Mouse (Mus musculus): ENCODE results near the gene Epn2.
A peak's percentile ranks its signal among the peaks of the same experiment; 100 is the strongest.

Gene Epn2

GRCm38 (mm10) chr11:61489085-61489484 lies 90.4 kb downstream of the Epn2 start:
- DNase-seq (ENCODE audit: low spot score) = no peak

- no peak for DNase-seq (ENCODE audit: low spot score)
Observed at GRCm38 (mm10) chr11:61487936-61488335, 91.6 kb downstream of the Epn2 start.

DNA sequence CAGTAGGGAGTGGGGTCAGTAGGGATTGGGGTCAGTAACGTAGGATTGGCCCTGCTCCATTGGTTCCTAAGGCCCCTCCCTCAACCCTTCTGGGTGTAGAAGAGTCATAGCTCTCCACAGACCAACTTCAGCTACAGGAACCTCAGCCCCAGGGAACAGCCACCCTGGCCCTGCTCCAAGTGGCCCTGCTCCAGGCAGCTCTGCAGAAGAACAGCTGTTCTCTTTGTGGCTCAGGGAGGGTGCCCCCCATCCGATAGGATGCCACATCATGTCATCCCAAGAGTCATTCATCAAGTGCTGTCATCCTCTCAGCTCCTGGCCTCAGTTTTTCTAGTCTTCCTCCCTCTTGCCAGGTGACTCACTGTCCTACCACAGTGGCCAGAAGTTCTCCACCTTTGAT lies 92.1 kb downstream of the Epn2 start:
- no peak for DNase-seq (ENCODE audit: low spot score)

DNA sequence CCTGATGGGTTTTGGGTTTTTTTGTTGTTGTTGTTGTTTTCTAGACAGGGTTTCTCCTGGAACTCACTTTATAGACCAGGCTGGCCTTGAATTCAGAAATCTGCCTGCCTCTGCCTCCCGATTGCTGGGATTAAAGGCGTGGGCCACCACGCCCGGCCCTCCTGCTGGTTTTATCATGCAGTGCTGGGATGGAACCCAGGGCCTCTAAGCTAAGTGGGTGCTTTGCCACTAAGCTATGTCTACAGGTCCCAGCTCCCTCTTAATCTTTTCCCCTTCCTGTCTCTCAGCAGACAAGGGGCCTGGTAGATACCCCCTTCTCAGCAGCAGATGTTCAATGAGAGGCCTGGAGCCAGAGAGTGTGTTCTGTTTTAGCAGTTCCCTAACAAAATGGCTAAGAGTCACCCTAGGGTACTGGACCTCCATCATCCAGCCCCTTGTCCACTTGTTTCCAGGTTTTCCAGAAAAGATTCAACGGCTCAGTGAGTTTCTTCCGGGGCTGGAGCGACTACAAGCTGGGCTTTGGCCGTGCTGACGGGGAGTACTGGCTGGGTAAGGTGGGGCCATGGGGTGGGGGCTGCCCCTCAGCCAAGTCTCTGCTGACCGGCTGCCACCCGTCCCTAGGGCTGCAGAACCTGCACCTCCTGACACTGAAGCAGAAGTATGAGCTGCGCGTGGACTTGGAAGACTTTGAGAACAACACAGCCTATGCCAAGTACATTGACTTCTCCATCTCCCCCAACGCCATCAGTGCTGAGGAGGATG lies 92.8 kb downstream of the Epn2 start:
- no peak for DNase-seq (ENCODE audit: low spot score)

- DNase-seq (ENCODE audit: low spot score) = no peak
Observed at GRCm38 (mm10) chr11:61485541-61486457, 93.7 kb downstream of the Epn2 start.

DNA sequence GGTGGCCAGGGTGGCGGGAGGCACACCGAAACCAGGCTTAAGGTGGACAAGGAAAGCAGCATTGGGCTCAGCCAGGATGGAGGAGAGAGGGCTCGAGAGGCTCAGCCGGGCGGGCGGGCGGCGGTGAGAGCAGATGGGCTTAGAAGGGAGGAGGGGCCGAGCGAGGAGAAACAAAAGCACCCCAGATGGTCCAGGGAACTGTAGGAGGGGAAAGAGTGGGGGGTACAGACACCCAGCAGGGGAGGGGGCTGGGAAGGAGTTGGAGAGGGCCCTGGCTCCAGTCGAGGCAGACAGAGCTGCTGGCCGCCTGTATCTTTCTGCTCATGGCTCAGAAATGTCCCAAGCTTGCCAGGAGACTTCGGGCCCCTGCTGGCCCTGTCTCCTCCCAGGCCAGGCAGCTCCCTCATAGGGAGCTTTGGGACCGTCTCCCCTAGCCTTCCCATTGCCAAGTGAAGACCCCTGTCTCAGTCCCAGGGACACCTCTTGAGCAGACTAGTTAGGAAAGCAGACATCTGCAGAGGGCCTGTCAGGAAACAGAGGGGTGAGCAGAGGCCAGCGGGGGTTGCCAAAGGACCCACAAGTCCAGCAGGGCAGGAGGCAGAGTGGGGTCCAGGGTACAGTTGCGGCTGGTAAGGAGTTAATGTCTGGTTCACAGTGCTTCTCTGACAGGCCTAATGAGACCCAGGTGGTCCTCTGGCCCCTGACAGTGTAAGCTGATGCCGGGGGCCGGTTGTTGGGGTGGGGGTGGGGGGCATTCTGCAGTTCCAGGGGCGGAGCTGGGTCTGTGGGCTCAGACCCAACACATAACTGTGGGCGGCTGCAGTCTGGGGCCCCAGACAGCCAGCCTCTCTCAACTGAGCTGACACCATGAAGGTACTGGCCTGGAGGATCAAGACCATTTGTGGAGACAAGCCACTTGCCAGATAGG lies 94.6 kb downstream of the Epn2 start, which contains the start of gene Mfap4:
Gene Mfap4, plus strand, starts transcription at position 819 of the 928 bp plus-strand sequence.
- peak; percentile 90 for DNase-seq (ENCODE audit: low spot score)

- DNase-seq (ENCODE audit: low spot score) = no peak
Observed at GRCm38 (mm10) chr11:61484256-61484612, 95.3 kb downstream of the Epn2 start.

DNA sequence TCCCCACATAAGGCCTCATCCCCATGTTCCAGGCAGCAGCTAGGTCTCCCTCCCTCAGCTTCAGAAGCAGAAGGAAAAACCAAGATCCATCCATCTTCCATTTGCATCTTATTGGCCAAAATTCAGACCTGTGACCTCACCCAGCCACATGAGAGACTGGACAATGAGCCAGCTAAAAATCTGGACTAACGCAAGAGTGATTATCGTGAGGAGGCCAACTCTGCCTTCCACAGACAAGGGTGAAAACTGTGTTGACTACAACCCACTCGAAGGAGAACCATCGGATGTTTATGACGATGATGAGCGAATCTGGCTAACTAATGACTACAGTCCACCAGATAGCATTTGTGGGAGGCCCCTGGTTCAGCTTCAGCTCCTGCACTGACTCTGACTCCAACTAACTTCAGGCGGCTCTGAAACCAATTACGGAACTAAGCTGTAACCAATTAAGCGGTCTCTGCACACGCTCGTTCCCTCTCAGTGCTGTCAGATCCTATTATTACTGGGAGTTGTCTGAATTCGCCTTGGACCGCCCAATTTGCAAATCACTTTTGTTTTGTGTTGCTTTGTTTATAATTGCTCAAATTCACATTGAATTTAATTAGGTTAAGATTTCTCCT lies 96.2 kb downstream of the Epn2 start:
- DNase-seq (ENCODE audit: low spot score) = peak; percentile 68

- DNase-seq (ENCODE audit: low spot score) = no peak
Observed at GRCm38 (mm10) chr11:61481239-61482090, 98.0 kb downstream of the Epn2 start.

GRCm38 (mm10) chr11:61478788-61479187 lies 100.7 kb downstream of the Epn2 start:
- no peak for DNase-seq (ENCODE audit: low spot score)

- no peak for DNase-seq (ENCODE audit: low spot score)
Observed at GRCm38 (mm10) chr11:61477566-61478508, 101.7 kb downstream of the Epn2 start.

DNA sequence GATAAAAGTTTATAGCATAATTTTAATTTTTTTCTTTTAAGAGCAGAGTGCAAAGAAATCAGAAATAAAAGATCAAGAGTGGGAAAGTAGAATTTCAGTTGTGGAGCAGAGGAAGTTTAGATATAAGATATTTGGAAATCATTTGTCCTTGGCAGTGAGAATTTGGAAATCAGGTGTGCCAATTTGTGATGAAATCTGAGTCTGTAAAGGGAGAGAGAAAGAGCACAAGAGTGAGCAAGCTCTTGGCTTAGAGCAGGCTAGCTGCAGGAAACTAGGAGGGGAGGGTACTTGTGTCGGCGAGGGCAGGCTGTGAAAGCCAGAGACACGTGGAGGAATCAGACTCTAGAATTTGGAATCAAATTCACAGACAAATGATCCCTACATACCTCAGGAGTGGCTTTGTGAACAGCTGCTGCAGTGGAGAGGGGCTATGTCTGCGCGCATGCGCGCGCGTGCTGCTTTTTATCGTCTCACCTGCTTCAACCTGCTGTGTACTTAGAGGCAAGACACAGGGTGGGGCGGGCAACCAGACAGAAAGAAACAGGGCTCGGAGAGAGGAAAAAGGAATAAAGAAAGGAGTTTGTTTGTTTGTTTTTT lies 102.6 kb downstream of the Epn2 start:
- DNase-seq (ENCODE audit: low spot score) = no peak

- DNase-seq (ENCODE audit: low spot score) = no peak
Observed at GRCm38 (mm10) chr11:61473630-61474029, 105.9 kb downstream of the Epn2 start.

GRCm38 (mm10) chr11:61470880-61471279 lies 108.6 kb downstream of the Epn2 start:
- no peak for DNase-seq (ENCODE audit: low spot score)

DNA sequence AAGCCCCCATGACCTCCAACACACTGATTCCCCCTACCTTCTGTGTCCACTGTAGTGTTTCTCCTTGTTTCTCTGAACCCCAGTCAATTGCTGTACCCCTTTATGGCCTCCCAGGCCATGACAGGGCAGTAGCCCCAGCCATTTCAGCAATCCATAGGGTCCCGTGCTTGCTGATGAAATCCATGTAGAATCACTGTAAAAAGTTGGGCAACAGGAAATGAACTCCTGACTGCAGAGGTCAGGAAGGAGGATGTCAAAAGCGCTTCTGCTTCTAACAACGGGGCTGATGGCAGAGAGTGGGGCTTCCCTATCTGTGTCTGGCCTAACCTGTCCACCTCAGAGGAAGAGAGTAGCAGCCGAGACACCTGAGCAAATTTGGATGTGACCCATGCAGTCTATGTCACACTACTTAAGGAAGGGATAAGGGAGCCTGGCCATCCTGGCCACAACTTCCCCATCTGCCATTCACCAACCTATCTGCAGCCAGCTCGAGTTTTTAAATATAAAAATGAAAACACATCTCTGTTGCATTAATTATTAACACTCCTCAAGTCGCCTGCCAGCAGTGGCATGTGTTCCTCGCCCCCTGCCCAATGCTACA lies 110.1 kb downstream of the Epn2 start:
- DNase-seq (ENCODE audit: low spot score) = no peak

GRCm38 (mm10) chr11:61468534-61468933 lies 111.0 kb downstream of the Epn2 start:
- DNase-seq (ENCODE audit: low spot score) = no peak

All from embryo, embryonic 10.5 days (tissue).